Mouse (Mus musculus) stomach, embryonic 16.5 days (tissue): ENCODE measurements at regions not wholly inside any gene's neighbourhood (a gene's known extent, or its start where the extent isn't known, plus 50 kb on each side); places are given as distances from the start of the nearest gene placed in this dataset.

ENCODE experiments used
- ATAC-seq: fragments of 200-750 bp; cut with Nextera tagmentation; 2 replicates; pipeline ENCODE4 v1.8.0; 2017; ENCODE audit warnings: moderate number of reproducible peaks, moderate TSS enrichment; ENCODE audit not compliant: insufficient read depth, low FRiP score
- H3K27ac ChIP-seq: fragments of 300-500 bp; sonication (generic); 2 replicates; pipeline ENCODE4 v1.5.1; 2014; ENCODE audit warnings: low read length
- H3K27me3 ChIP-seq: fragments of 300-500 bp; sonication (generic); 2 replicates; pipeline ENCODE4 v1.6.1; 2014; ENCODE audit warnings: low read length, control low read depth, mixed read lengths; ENCODE audit not compliant: control insufficient read depth, insufficient read depth
- H3K36me3 ChIP-seq: fragments of 300-500 bp; sonication (generic); 2 replicates; pipeline ENCODE4 v1.6.1; 2014; ENCODE audit warnings: low read length; ENCODE audit not compliant: control insufficient read depth, insufficient read depth
- H3K4me1 ChIP-seq: fragments of 300-500 bp; sonication (generic); 2 replicates; pipeline ENCODE4 v1.6.1; 2014; ENCODE audit warnings: low read length, control low read depth, mixed read lengths; ENCODE audit not compliant: control insufficient read depth, insufficient read depth
- H3K4me2 ChIP-seq: fragments of 300-500 bp; sonication (generic); 2 replicates; pipeline ENCODE4 v1.6.1; 2014; ENCODE audit warnings: low read depth, low read length, mixed read lengths
- H3K4me3 ChIP-seq: fragments of 300-500 bp; sonication (generic); replicated peaks from 2 replicates; pipeline ENCODE4 v1.5.1; 2014; ENCODE audit warnings: mild to moderate bottlenecking, low read length
- H3K9ac ChIP-seq: fragments of 300-500 bp; sonication (generic); 2 replicates; pipeline ENCODE4 v1.6.1; 2014; ENCODE audit warnings: low read length
- H3K9me3 ChIP-seq: fragments of 300-500 bp; sonication (generic); replicated peaks from 2 replicates; pipeline ENCODE4 v1.6.1; 2016; ENCODE audit warnings: low read length, control low read depth; ENCODE audit not compliant: control insufficient read depth
- WGBS: fragments of 180-500 bp; shearing (Covaris S2); extraction: QIAGEN DNeasy Blood & Tissue Kit; methylation state at CpG from one replicate; pipeline ENCODE4 v1.1.7; 2014; 5-methylcytosine and 5-hydroxymethylcytosine counted together

DNA sequence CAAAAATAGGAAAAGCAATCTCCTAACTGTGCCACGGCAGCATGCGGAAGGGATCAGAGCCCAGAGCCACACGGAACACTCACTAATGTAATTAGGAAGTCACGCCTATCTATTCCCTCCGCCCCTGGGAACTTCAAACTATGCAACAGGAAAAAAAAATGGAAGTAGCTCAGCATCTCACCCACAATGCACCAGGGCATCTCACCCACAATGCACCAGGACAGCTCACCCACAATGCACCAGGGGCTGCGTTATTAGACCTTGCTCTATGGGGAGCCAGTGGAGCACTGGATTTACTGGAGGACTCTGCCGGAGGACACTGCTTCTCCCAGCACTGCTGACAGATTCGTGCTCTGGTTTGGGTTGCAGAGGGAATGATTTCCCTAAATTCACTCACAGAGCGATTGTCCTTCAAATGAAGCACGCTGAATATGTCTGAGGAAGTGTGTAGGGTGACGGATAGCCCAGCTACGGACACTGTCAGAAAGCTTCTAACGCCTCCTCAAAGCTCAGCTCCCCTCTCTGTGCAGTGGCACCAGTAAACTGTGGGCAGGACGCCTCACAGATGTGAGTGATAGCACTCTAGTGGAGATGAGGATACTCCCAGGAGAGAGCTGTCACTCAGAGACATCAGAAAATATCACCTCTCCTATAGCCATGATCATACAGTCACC is 51.8 kb upstream of the Mbnl2 start:
- H3K4me3 ChIP-seq: no peak overlapping the region
- H3K27ac ChIP-seq: 0 out of 2 replicates have a peak overlapping the region, but pooled peaks have one; percentile 4
- whole genome bisulfite sequencing: 75% methylated on average over 14 of the region's 14 CpGs
- 0 out of 2 replicates have a peak, but pooled peaks cover 3% of the 10 kb centered on the region for H3K9me3 ChIP-seq
- H3K27me3 ChIP-seq: no peaks in the 10 kb centered on the region
- no peak overlapping the region for H3K4me2 ChIP-seq
- no peak overlapping the region for H3K9ac ChIP-seq
- H3K36me3 ChIP-seq: no peaks in the 10 kb centered on the region
- 0 out of 2 replicates have a peak, but pooled peaks have one; percentile 37 for ATAC-seq
- no peaks in the 10 kb centered on the region; the same call in 1 of the 2 replicates for H3K4me1 ChIP-seq

DNA sequence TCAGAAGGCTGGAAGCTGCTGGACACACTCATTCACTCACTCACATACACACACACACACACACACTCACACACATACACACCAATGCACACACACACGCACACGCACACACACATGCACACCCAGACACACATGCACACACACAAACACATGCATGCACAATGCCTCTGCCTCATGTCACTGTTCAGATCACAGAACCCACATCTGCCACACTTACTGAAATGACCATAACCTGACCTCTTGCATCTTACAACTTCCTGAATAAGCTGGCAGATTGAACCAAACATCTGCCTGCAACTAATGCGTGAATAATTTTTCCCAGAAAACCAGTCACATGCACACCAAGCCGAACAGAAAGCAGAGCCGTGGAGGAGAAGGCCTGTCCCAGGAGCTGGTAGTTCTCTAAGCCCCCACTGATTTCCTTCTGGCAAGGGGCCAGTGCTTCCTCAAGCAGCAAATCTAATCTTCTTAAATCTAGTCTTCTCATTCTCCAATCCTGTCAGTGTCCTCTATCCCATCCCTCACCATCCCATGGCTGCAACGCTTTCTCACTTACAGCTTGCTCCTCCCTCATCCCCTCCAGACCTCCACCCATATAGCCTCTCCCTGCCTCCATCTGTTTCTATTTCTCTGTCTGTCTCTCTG is 51.1 kb upstream of the Mbnl2 start:
- Histone ChIP-seq H3K27ac (peak overlapping the region; percentile 4; the same call in 1 of the 2 replicates), H3K36me3 (no peaks in the 10 kb centered on the region), H3K9ac (no peak overlapping the region), H3K4me2 (no peak overlapping the region; the same call in 1 of the 2 replicates), H3K9me3 (0 out of 2 replicates have a peak, but pooled peaks cover 3% of the 10 kb centered on the region), H3K27me3 (no peaks in the 10 kb centered on the region), H3K4me3 (no peak overlapping the region), H3K4me1 (no peaks in the 10 kb centered on the region; the same call in 1 of the 2 replicates)
- peak; percentile 66; the same call in 1 of the 2 replicates for ATAC-seq
- WGBS: 48% methylated on average over 6 of the region's 6 CpGs

DNA sequence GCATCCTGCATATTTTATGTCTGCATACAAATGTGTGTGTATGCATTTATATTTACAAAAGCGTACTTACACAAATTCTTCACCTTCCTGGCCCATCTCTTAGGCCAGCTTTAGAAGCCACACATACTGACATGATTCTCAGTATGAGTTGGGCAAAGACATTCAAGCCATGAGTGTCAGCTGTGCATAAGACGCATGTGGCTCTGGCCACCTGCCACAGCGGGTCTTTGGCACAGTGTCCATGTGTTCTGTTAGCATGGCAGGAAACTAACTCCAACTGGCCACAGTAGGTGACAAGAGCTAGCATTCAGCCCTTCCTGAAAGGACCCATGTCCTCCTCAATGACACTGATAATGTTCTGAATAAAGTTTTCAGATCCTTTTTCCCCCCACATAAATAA is 49.8 kb upstream of the Mbnl2 start:
- Histone ChIP-seq H3K36me3 (no peaks in the 10 kb centered on the region), H3K4me1 (no peaks in the 10 kb centered on the region; the same call in 1 of the 2 replicates), H3K27me3 (no peaks in the 10 kb centered on the region), H3K27ac (no peak overlapping the region), H3K4me3 (no peak overlapping the region), H3K9me3 (0 out of 2 replicates have a peak, but pooled peaks cover 3% of the 10 kb centered on the region), H3K4me2 (no peak overlapping the region), H3K9ac (no peak overlapping the region)
- ATAC-seq: no peak
- WGBS: 82% methylated on average over 3 of the region's 3 CpGs
